Mouse (Mus musculus): ENCODE results near the gene Cox5b.
"Not testable (repeated sequence)": the region's sequence is repeated elsewhere in the genome, so short reads cannot be mapped to it uniquely, and the experiment has no call there.

Cox5b gene

DNA sequence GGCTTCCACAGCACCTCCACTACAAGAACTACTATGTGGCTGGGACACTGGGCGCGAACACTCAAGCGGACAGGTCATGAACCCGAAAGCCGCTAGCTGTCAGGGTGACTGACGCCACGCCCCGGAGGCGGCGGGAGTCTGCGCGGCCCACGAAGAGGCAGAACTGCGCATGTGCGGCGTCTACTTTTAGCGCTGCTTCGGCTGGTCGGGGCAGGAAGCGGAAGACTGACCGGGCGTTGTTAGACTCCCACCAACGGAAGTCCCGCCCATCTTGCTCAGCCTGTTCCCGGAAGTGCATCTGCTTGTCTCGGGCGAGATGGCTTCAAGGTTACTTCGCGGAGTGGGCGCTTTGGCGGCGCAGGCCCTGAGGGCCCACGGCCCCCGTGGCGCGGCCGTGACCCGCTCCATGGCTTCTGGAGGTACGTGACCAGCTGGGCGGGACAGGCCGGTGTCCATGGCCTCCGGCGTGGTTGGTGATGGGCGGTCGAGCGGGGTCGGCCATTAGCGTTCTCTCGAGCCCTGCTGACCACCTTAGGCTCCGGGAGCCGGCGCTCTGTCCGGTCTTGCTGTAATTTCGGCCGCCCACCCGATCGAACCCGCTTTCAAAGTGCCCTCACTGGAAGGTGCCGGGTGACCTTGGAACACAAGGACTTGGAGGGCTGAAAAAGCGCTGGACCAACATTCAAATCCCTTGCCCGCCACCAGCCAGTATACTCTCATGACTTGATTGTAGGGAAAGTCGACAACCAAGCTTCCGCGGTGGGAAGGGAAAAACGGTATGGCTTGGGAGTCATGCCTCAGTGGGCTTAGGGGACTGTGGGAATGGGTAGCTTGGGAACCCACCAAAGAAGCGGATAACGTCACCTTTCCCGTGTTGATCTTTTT is at the start of gene Cox5b:
Cox5b (plus strand) TSS at position 179 of the 885 bp plus-strand sequence.
- in situ Hi-C loops (cut with MboI, MseI): loop anchor here (10.0 to 25.0 kb wide), 2 partner anchors 129 to 1433 kb away; partner anchors contain the start of genes Rev1 and Sema4c

DNA sequence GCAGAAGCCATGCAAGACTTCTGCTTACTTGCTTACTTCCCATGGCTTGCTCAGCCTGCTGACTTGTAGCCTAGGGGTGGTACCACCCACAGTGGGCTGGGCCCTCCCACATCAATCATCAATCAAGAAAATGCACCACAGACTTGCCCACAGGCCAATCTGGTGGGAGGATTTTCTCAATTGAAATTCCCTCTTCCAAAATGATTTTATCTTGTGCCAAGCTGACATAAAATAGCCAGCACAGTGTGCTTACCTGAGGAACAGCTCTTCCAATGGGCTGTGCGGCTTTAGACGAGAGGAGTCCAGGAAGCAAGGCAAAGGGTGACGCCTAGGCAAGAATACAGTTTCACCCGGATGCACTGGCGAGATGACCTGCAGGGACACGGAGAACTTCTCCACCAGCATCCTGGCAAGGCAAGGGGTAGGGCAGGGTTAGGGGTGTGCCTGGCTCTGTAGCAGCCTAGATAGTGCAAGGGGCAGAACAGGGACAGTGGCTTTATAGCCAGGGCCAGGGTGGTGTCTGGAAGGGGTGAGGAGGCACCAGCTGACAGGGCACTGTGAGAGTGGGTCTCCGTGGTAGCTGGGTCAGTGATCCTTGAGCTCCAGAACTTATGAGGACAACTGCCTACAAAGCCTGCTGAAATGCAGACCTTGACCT is 47.2 kb upstream of the Cox5b start:
- in situ Hi-C loops (cut with MboI, MseI): loop anchor here (5.0 kb wide), 1 partner anchor 33 kb away; no protein-coding TSS in a partner anchor

GRCm38 (mm10) chr1:36644615-36645007 is 46.6 kb upstream of the Cox5b start:
- in situ Hi-C loops (cut with MboI, MseI): loop anchor here (5.0 kb wide), 1 partner anchor 33 kb away; no protein-coding TSS in a partner anchor

- in situ Hi-C loops (cut with MboI, MseI): no loop called here
These were observed 45.0 kb upstream of the Cox5b start for GRCm38 (mm10) chr1:36646285-36646684.

DNA sequence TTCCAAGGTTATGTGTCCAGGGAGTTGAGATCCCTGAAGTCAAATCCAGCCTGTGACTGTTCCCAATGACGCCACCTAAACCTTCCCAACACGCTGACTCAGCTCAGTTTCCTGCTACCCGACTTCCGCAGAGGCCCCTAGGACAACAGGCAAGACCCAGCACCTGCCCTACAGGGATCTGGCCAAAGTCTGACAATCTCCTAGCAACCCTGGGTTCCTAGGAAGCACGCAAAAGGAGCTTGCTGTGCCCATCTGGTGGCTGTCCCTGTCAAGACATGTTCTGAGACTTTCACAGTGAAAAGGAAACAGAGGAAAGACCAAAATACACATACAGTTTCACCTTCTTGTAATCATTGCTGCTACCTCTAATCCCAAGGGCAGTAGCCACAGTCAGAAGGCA is 43.6 kb upstream of the Cox5b start:
- in situ Hi-C loops (cut with MboI, MseI): no loop called here

DNA sequence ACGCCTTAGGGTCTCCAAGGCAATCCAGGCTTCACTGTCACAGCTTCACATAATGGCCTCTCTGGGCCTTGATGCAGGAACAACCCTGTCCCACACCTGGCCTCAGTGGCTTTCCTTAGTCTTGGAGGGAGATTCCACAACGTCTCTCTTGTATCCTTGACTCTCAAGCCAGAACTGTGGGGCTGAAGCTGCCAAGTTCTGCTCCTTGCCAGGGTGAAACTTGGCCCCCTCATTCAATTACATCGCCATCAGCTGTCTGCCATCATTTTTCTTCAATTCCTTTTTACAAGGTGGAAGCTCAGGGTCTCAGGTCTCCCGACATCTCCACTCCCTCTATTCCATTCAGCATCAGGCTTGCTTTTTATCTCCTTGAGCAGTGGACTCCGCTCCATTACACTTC is 36.2 kb upstream of the Cox5b start:
- in situ Hi-C loops (cut with MboI, MseI): no loop called here

DNA sequence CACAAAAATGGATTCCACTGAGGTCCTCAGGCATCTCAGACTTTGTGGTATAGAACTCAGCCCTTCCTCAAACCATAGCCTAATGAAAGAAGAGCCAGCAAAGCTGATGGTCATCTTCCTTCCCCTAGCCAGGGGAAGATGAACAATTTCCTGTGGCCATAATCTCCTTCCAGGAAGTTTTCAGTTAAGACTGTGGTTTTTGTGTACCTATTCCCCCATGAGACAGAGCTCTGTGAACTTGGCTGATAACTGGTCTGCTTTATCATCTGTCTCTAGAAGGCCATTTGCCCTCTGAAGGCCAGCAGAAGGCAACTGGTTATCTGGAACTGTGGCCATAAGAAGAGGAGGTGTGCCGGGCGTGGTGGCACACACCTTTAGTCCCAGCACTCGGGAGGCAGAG is 35.0 kb upstream of the Cox5b start:
- in situ Hi-C loops (cut with MboI, MseI): no loop called here

- in situ Hi-C loops (cut with MboI, MseI): no loop called here
These were observed 33.4 kb upstream of the Cox5b start for GRCm38 (mm10) chr1:36657658-36658415.

DNA sequence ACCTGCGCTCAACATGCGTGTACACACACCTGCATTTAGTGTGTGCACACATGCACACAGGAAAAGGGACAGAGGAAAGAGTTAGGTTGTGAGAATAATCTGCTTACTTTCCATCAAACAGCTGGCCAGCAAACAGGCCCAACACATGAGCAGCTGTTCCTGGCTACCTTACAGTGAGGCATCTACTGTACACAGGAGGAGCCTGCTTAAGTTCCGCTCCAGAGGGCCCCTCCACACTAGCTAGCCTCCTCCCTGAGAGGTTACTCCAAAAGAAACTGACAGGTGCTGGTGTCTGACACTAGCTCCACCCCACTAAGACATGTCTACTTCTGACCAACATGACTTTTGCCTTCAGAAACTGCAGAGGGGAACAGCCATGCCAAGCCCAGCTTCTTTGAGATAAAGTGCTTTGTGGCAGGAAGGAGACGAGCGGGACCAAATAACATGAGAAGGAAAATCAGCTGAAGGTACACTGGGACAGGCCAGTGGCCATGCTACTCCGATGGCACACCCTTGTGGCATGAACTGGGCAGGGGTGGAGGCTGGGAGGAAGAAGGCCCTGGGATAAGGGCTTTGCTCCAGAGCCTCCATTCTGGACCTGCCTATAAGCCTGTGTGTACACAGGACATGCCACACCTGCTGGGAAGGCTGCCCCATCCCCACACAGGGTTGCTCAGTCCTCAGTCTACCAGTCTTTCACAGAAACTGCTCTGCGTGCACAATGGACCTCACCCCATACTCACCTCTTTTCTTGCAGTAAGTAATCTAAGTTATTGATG is 32.4 kb upstream of the Cox5b start:
- in situ Hi-C loops (cut with MboI, MseI): no loop called here

GRCm38 (mm10) chr1:36664457-36664856 is 26.8 kb upstream of the Cox5b start:
- in situ Hi-C loops (cut with MboI, MseI): no loop called here

DNA sequence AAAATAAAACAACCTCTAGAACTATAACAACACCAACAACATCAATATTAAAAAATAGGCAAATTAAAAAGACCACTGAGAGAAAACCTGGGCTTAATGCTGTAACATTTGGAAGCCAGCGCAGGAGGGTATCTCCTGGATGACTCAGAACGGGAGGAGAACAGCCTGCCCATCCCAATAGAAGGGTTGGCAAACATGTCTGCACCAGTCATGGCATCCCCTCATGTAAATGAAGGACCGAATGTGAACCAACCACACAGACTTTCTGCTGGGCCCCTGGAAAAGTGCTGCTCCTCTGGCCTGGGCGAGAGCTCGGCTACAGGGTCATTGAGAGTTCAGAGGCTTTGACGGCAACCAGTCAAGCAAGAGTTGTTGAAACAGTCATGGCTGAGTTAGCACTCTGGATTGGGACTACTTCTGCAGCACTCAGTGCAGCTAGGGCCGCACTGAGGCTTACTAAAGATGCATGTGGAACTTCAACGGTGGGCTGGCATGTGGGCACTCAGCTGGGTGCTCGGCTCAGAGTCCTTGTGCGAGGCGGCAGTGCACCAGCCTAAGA is 26.0 kb upstream of the Cox5b start:
- in situ Hi-C loops (cut with MboI, MseI): no loop called here

DNA sequence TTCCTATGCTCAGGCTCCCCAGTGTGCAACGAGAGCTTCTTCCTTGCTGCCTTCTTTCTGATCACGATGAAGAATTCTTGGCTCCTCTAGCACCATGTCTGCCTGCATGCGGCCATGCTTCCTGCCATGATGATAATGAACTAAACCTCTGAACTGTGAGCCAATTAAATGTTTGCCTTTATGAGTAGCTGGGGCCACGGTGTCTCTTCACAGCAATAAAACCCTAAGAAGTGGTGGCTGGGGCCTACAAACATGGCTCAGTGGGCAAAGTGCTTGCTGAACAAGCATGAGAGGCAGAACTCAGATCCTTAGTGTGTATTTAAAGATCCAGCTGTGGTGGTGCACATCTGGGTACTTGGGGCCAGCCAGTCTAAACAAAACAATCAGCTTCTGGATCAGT is 25.3 kb upstream of the Cox5b start:
- in situ Hi-C loops (cut with MboI, MseI): no loop called here

- in situ Hi-C loops (cut with MboI, MseI): not testable (repeated sequence)
These were observed 23.2 kb upstream of the Cox5b start for GRCm38 (mm10) chr1:36668007-36668406.

DNA sequence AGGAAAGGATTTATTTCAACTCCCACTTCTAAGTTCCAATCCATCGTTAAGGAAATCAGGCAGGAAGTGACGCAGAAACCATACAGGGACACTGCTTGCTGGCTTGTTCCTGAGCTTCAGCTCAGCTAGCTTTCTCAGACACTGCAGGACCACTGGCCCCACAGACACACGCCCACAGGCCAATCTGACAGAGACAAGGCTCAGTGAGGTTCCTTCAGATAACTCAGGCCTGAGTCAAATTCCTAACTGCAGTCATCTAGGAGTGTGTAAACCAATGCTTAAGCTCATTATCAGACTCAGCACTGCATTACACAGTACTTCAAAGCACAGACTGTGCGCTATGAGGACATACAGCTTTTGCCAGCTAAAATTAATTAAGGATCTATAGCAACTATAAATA is 21.0 kb upstream of the Cox5b start:
- in situ Hi-C loops (cut with MboI, MseI): no loop called here

GRCm38 (mm10) chr1:36671260-36671659 is 20.0 kb upstream of the Cox5b start:
- in situ Hi-C loops (cut with MboI, MseI): no loop called here

DNA sequence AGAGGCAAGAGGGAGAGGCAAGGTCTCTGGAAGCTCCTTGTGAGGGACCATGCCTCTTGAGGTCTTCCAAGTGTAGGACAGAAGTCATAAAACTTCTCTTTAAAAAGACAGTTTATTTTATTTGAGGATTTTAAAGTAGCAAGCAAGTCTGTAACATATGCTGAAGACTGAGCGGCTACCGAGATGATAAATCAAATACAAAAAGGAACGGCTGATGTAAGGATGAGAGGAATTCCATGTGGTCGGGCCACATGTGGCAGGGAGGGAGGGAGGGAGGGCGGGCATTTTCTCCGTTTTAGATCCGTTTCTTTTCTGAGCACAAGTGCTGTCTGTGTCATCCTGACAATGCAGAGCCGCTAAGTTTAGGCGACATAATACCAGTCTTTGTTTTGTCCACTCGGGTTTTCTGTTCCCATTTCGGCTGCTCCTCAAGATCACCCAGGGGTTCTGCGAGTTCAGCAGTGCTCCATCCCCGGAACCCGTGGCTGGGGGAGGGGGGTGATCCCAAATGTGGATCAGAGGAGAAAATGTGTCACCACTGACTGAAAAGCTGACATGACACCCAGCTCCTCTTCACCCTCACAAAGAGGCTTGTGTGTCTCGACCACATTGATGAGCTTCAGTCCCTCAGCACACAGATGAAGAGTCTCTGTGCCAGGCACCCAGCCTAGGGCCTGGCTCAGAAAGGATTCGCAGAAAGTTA is 18.4 kb upstream of the Cox5b start:
- in situ Hi-C loops (cut with MboI, MseI): no loop called here

- in situ Hi-C loops (cut with MboI, MseI): loop anchor here (5.0 to 25.0 kb wide), 2 partner anchors 33 to 113 kb away; partner anchors contain the start of gene Sema4c
These were observed 16.3 kb upstream of the Cox5b start for GRCm38 (mm10) chr1:36674936-36675335.

- in situ Hi-C loops (cut with MboI, MseI): loop anchor here (25.0 kb wide), 1 partner anchor 119 kb away; the partner anchor contains the start of gene Sema4c
These were observed 10.4 kb upstream of the Cox5b start for GRCm38 (mm10) chr1:36680893-36681292.

GRCm38 (mm10) chr1:36682620-36683355 is 8.5 kb upstream of the Cox5b start, which contains the start of gene Fam178b:
Fam178b (minus strand) TSS chr1:36683183.
- in situ Hi-C loops (cut with MboI, MseI): loop anchor here (25.0 kb wide), 1 partner anchor 120 kb away; the partner anchor contains the start of gene Sema4c

Measured in regulatory T cell (primary cell).